Mouse (Mus musculus) bone marrow, adult 2 months (tissue): ENCODE measurements around the gene Rprm.

Experiments
- CTCF ChIP-seq: fragments of 200-500 bp; IDR thresholded peaks from 2 replicates; pipeline ENCODE4 v1.5.1; 2011; ENCODE audit warnings: low read length, control low read depth; ENCODE audit not compliant: control insufficient read depth, insufficient read depth
- POLR2A ChIP-seq: fragments of 200-500 bp; IDR thresholded peaks from 2 replicates; pipeline ENCODE4 v1.6.1; 2011; ENCODE audit warnings: low read depth, mild to moderate bottlenecking, control low read depth, low read length, borderline replicate concordance; ENCODE audit not compliant: control insufficient read depth

DNA sequence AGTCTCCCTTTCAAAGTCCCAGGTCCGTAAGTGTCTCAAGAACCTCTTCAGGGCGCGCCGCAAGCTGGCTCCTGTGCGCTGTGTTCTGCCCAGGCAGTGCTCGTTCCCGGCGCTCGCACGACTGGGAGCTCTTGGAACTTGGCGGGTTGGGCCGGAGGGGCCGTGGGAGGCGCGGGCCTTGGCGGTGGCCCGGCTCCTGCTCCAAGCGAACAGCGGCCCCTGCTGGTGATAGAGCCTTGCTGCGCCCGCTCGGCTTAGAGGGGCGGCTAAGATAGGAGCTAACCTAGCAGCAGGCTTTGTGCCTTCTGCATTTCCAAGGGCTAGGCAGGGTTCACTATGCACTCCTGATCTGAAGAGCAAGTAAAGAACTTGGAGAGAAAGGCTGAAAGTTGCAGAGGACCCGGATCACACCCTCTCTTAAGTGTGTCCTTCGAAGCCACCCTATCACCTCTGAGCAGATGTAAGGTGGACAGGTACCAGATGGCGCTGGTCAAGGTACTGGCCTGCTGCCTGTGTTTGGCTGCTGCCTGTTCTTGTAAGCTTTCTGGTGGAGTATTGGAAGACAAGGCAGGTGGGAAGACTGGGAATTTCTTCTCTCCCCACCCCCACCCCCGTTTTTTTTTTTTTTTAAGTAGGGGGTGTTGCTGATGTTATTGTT lies at the start of gene Rprm:
- TF ChIP-seq CTCF (peak; percentile 24; the same call in 1 of the 2 replicates), POLR2A (no peak)
